ENCODE assay signal across 10 mouse cellular contexts in the genomic region with DNA sequence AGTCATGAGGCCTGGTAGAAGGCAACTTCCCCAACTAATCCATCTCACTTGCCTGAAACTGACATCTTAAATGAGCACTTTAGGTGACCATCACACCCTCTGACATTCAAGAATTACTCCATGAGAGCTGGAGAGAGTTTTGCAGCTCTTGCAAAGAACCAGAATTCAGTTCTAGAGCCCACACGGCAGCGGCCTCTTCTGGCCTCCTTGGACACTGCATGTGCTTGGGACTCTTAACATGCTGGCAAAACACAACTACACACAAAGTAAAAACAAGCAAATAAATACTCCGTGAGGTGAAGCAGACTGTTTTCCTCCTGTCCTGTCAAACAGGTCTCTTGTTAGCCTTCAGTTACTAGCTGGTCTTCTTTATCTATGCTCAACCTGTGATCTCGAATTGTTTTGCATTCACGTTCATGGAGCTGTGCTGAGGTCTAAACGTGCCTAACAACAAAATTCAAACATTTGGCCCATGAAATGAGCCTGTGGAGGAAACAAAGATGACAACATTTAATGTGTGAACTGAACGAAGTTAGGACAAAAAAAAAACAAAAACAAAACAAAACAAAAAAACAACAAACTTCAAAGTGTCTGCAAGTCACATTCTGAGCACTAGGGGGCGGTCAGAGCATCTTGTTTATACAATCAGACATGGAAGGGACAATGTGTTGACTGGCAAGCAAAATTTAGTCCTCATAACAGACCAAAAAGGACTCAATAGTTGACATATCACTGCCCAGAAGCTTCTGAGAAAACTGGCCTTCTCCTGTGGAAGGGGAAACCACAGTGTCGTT. TPM values are rescaled to one million over a fixed set of nuclear protein-coding genes. Genes with fewer than 3 reads are reported as not detected.
DNase-seq lines count a peak whose midpoint lies in the region; TF ChIP-seq lines count a peak whose summit lies in the region.
"Not testable (repeated sequence)": the region's sequence is repeated elsewhere in the genome, so short reads cannot be mapped to it uniquely, and the experiment has no call there.
"Had no signal": no experiment of that assay in that cellular context is flagged by ENCODE, and none has a peak within 500 bp of the region (broad histone marks: within the 10 kb centered on the region; RNA-seq: fewer than 3 reads in every experiment).

No protein-coding gene starts in this region.

- TF ChIP-seq CTCF in spleen, adult 2 months (IDR thresholded peaks at IDR 0.05; ENCODE audit: extremely low read depth, insufficient read depth, insufficient read length, insufficient replicate concordance): peak; percentile 65; the same call in 1 of the 2 replicates

- not testable (repeated sequence) for H3K4me3 ChIP-seq in spleen, adult 2 months (ENCODE audit: extremely low read depth, insufficient read depth, insufficient read length)

- WGBS in spleen, adult 2 months: 14% methylated on average over 9 of the region's 9 CpGs

- H3K27me3 ChIP-seq in spleen, adult 2 months (ENCODE audit: control insufficient read depth, insufficient read depth, low read length): not testable (repeated sequence)

- DNase-seq in A20 (ENCODE audit: low read depth, low spot score) (peak; percentile 75), liver (peak; percentile 44)
- DNase-seq in adrenal gland, adult 18-20 months (ENCODE audit: low spot score in 2 of 2): peak; percentile 6 to 24
- DNase-seq in cerebellum, postnatal 25 days: peak; percentile 29 to 63
- DNase-seq in gastrocnemius, postnatal 10 days: peak; percentile 7
- DNase-seq in kidney, adult 11 months: peak; percentile 5
- DNase-seq in mesoderm, embryonic 11.5 days (ENCODE audit: low read depth, low spot score): peak; percentile 28
- DNase-seq in spleen, adult 2 months (ENCODE audit: low read depth in 1 of 2, low spot score in 2 of 2): peak; percentile 16 to 27

- not testable (repeated sequence) for H3K36me3 ChIP-seq in spleen, adult 2 months (ENCODE audit: control insufficient read depth, insufficient read depth, low read length)

- not testable (repeated sequence) for H3K4me1 ChIP-seq in spleen, adult 2 months (ENCODE audit: control insufficient read depth, insufficient read depth, insufficient read length)

- H3K27ac ChIP-seq in spleen, adult 2 months (ENCODE audit: insufficient read depth, low read length): not testable (repeated sequence)

- TF ChIP-seq POLR2A in spleen, adult 2 months (IDR thresholded peaks at IDR 0.05; ENCODE audit: low read depth, low read length): not testable (repeated sequence)

RNA-seq across cellular contexts. Expression of gene Gsdmc4, which starts 16.3 kb away (rescaled TPM):
- not detected for total RNA-seq in adrenal gland, adult 18-20 months (2021)
- total RNA-seq in gastrocnemius, postnatal 10 days (2021): not detected
- not detected in 2 replicates for polyA plus RNA-seq in spleen, adult 2 months (2012; rRNA removed)
- total RNA-seq: gastrocnemius, adult 8-10 months; layer of hippocampus, postnatal 25 days had no signal

RNA-seq across cellular contexts. Expression of gene Gsdmc3, which starts 17.4 kb away (rescaled TPM):
- total RNA-seq in adrenal gland, adult 18-20 months (2021): not detected
- total RNA-seq in gastrocnemius, postnatal 10 days (2021): not detected
- not detected in 2 replicates for polyA plus RNA-seq in spleen, adult 2 months (2012; rRNA removed)
- total RNA-seq: gastrocnemius, adult 8-10 months; layer of hippocampus, postnatal 25 days had no signal

RNA-seq across cellular contexts. Expression of gene Gsdmc2, which starts 50.8 kb away (rescaled TPM):
- not detected for total RNA-seq in adrenal gland, adult 18-20 months (2021)
- total RNA-seq in gastrocnemius, postnatal 10 days (2021): under 1 TPM in 1 of 2 experiments, not detected in 1; 0.14 TPM
- polyA plus RNA-seq in spleen, adult 2 months (2012; rRNA removed): not detected in 2 replicates
- total RNA-seq: gastrocnemius, adult 8-10 months; layer of hippocampus, postnatal 25 days had no signal

Comparison
In these comparisons a context has a peak if more than half of its experiments do, and no peak if none do; other contexts are left out.
1. DNase-seq: peak in every context shown above with its lines; median percentile 75 in A20; 46 in cerebellum, postnatal 25 days; 44 in liver; 28 in mesoderm, embryonic 11.5 days; 22 in spleen, adult 2 months; 15 in adrenal gland, adult 18-20 months; 7 in gastrocnemius, postnatal 10 days; 5 in kidney, adult 11 months.